Mouse (Mus musculus): ENCODE data around the gene Aagab. TPM values are rescaled to one million over a fixed set of nuclear protein-coding genes. Genes with fewer than 3 reads are reported as not detected.

Aagab gene
- polyA plus RNA-seq, 1 experiment from 2014 or later, result 15.6 TPM

DNA sequence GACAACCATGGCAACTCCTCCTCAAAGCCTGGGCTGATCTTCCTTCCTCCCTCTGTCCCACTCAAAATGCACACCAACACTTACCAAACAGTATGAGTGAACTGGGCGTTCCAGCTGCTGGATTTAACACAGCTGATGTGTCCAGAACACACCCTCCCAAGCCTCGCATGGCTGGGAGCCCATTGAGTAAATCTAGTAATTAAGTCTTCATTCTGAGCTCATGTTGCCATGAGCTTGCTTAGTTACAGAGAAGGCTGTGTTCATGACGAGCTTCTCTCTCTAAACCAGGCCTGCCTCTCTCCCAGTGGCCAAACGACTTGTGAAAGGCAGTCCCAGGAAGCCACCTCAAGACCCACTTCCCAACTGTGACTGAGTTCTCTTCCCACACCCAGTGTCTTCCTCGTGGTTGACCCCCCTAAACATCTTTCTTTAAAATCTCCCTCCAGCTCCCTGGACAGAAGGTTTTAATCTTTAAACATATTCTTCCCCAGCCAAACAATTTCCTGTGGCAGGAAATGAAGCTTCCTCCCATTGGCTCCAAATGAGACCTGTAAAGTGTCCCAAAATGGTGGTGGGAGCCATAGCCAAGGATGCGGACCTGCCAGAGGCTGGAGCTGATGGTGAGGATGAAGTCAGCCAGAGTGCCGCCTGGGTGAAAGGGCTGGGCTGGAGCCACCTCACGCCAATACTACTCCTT, 70.5 kb downstream of the Aagab start:
- ATAC-seq (ENCODE audit: insufficient read depth), result no peak
- H3K4me3 ChIP-seq (replicated peaks), result no peak overlapping the region
- WGBS (ENCODE audit: insufficient replicate concordance), result 33% methylated on average over 8 of the region's 8 CpGs
- peaks cover 8% of the 10 kb centered on the region for H3K36me3 ChIP-seq (replicated peaks)
- no peak overlapping the region for H3K4me2 ChIP-seq
- H3K9me3 ChIP-seq (replicated peaks), result no peaks in the 10 kb centered on the region
- no peak overlapping the region for H3K27ac ChIP-seq (replicated peaks)
- H3K9ac ChIP-seq, result no peak overlapping the region
- peaks cover 16% of the 10 kb centered on the region for H3K4me1 ChIP-seq (replicated peaks)
- H3K27me3 ChIP-seq, result no peaks in the 10 kb centered on the region

- peaks cover 8% of the 10 kb centered on the region for H3K36me3 ChIP-seq (replicated peaks)
- WGBS (ENCODE audit: insufficient replicate concordance), result 38% methylated on average over 3 of the region's 3 CpGs
- no peaks in the 10 kb centered on the region for H3K27me3 ChIP-seq
- no peak for ATAC-seq (ENCODE audit: insufficient read depth)
- H3K27ac ChIP-seq (replicated peaks), result no peak overlapping the region
- H3K4me3 ChIP-seq (replicated peaks), result no peak overlapping the region
- H3K9me3 ChIP-seq (replicated peaks), result no peaks in the 10 kb centered on the region
- no peak overlapping the region for H3K9ac ChIP-seq
- H3K4me1 ChIP-seq (replicated peaks), result peaks cover 19% of the 10 kb centered on the region
- H3K4me2 ChIP-seq, result no peak overlapping the region
These were observed 71.0 kb downstream of the Aagab start for GRCm38 (mm10) chr9:63673494-63673805.

DNA sequence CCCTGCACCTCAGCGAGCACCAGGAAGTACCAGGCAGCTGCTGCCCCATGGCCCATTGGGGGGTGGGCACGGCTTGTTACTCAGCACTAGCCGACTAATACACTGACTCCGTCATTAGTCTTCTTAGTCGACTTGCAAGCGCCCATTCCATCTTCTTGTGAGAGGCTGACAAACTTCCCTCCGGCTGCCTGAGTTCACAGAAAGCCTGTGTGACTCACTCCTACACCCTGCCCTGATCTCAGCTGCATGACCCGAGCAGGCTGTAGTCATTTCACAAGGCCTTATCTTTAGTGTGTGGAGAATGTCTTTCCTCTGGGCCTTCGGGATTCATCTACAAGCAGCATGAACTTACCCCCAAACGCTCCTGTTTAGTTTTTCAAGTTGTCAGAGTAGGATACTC, 72.2 kb downstream of the Aagab start:
- H3K4me3 ChIP-seq (replicated peaks), result no peak overlapping the region
- ATAC-seq (ENCODE audit: insufficient read depth), result no peak
- peaks cover 8% of the 10 kb centered on the region for H3K36me3 ChIP-seq (replicated peaks)
- 50% methylated on average over 10 of the region's 10 CpGs for WGBS (ENCODE audit: insufficient replicate concordance)
- H3K4me1 ChIP-seq (replicated peaks), result peaks cover 20% of the 10 kb centered on the region
- no peaks in the 10 kb centered on the region for H3K27me3 ChIP-seq
- H3K9ac ChIP-seq, result no peak overlapping the region
- no peak overlapping the region for H3K27ac ChIP-seq (replicated peaks)
- no peak overlapping the region for H3K4me2 ChIP-seq
- H3K9me3 ChIP-seq (replicated peaks), result no peaks in the 10 kb centered on the region

DNA sequence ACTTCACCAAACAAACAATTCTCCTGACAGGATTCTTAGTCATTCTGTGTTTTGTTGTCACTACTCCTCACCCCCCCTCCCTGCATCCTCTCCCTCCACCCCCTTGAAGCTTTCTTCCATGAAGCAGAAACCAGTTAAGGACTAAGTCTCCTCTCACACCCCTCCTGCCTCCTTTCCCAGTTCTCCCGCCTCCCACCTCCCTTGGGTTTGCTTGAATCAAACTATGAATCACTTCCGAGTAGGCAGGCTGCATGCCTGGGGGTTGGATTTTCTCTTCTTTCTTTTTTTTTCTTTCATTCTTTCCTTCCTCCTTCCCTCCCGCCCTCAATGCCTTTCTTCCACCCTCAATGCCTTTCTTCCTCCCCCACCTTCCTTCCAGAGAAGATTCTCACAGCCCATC, 75.2 kb downstream of the Aagab start:
- 53% methylated on average over 3 of the region's 3 CpGs for WGBS (ENCODE audit: insufficient replicate concordance)
- H3K4me1 ChIP-seq (replicated peaks), result peaks cover 24% of the 10 kb centered on the region
- H3K9ac ChIP-seq, result no peak overlapping the region

DNA sequence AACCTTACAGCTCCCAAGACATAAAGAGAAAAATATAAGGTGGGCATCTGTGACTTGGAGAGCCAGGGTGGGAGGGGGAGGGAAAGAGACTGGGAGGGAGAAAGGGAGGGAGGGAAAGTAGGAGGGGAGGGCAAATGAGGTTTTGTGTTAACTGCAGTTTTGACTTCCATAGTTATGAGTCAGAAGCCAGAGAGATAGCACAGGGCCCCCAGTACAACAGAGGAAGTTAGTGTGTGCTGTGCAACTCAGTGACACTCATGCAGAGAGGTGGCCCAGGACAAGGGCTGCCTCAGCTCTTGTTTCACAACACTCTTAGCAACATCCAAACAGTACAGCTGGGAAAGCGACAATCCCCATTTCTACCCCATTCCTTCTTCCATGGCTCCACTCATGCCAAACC, 75.6 kb downstream of the Aagab start:
- Histone ChIP-seq H3K4me1 (replicated peaks) (peaks cover 25% of the 10 kb centered on the region), H3K4me3 (replicated peaks) (no peak overlapping the region), H3K9ac (no peak overlapping the region), H3K36me3 (replicated peaks) (no peaks in the 10 kb centered on the region), H3K4me2 (no peak overlapping the region), H3K27me3 (no peaks in the 10 kb centered on the region), H3K9me3 (replicated peaks) (no peaks in the 10 kb centered on the region), H3K27ac (replicated peaks) (peak overlapping the region; percentile 12; the same call in 1 of the 2 replicates)
- WGBS (ENCODE audit: insufficient replicate concordance), result 63% methylated on average over 1 of the region's 1 CpGs
- 0 out of 2 replicates have a peak, but pooled peaks have one; percentile 42 for ATAC-seq (ENCODE audit: insufficient read depth)

More for the DNA sequence above, 75.2 kb downstream of the Aagab start:
- H3K27me3 ChIP-seq, result no peaks in the 10 kb centered on the region
- H3K27ac ChIP-seq (replicated peaks), result no peak overlapping the region; the same call in 1 of the 2 replicates
- H3K4me3 ChIP-seq (replicated peaks), result no peak overlapping the region
- no peaks in the 10 kb centered on the region for H3K9me3 ChIP-seq (replicated peaks)
- no peaks in the 10 kb centered on the region for H3K36me3 ChIP-seq (replicated peaks)
- H3K4me2 ChIP-seq, result no peak overlapping the region
- no peak for ATAC-seq (ENCODE audit: insufficient read depth)

DNA sequence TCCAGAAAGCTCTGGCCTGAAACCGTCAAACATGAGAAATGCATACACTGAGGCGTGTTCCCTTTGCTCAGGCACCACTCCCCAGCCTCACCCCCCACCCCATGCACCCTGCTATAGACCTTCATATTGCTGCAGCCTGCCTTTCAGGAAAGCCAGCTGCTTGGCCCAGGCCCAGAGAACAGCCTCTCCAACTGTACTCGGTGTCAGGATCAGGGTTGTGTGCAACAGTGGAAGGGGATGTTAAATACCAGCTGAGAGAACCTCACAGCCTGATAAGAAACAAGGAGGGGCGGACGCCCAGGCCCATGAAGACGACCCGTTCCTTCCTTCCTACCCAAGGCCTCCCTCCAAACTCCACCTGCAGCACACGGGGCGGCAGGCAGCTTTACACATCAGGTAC, 79.8 kb downstream of the Aagab start:
- no peak overlapping the region for H3K27ac ChIP-seq (replicated peaks)
- peaks cover 24% of the 10 kb centered on the region for H3K4me1 ChIP-seq (replicated peaks)
- WGBS (ENCODE audit: insufficient replicate concordance), result 24% methylated on average over 9 of the region's 9 CpGs
- no peak overlapping the region for H3K9ac ChIP-seq
- H3K36me3 ChIP-seq (replicated peaks), result no peaks in the 10 kb centered on the region
- no peaks in the 10 kb centered on the region for H3K9me3 ChIP-seq (replicated peaks)
- no peaks in the 10 kb centered on the region for H3K27me3 ChIP-seq
- no peak overlapping the region for H3K4me3 ChIP-seq (replicated peaks)
- no peak for ATAC-seq (ENCODE audit: insufficient read depth)
- H3K4me2 ChIP-seq, result no peak overlapping the region

DNA sequence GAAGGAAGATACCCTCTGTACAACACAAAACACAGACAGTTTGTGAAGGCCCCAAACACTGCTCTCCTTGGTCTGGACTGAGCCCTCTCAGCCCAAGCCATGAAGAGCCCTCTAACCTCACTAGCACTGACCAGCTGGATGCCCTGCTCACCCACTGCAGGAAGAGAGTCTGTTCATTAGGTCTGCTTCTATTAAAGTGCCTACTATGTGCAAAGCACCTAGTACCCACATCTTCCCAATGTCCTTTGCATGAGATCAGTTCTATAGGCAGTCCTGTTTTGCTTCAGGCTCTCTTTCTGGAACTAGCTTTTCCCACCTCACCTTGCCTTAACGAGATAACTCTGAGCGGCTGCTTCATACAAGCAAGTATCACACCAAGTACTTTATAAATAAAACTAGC, 80.5 kb downstream of the Aagab start:
- H3K4me2 ChIP-seq, result no peak overlapping the region
- ATAC-seq (ENCODE audit: insufficient read depth), result no peak
- H3K27ac ChIP-seq (replicated peaks), result no peak overlapping the region
- 82% methylated on average over 2 of the region's 2 CpGs for WGBS (ENCODE audit: insufficient replicate concordance)
- H3K27me3 ChIP-seq, result no peaks in the 10 kb centered on the region
- no peaks in the 10 kb centered on the region for H3K9me3 ChIP-seq (replicated peaks)
- H3K36me3 ChIP-seq (replicated peaks), result no peaks in the 10 kb centered on the region
- no peak overlapping the region for H3K9ac ChIP-seq
- H3K4me1 ChIP-seq (replicated peaks), result peaks cover 24% of the 10 kb centered on the region
- no peak overlapping the region for H3K4me3 ChIP-seq (replicated peaks)

DNA sequence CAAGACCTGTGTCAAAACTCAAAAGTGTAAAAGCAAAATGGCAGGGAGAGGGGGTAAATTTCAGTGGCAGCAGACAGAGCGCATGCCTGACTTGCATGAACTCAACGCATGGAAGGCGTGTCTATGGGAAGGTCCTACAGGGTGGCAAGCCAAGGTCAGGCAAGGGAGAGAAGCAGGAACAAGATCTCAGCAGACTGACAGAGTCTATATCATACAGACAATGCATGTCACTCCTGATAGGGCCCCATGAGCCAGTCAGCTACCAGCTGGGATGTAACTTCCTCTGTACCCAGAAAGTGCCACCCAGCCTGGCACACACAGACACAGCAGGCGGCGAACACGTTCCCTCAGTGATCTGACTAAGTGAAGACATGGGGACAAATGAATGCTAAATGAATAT, 81.8 kb downstream of the Aagab start:
- H3K27me3 ChIP-seq, result no peaks in the 10 kb centered on the region
- 63% methylated on average over 6 of the region's 6 CpGs for WGBS (ENCODE audit: insufficient replicate concordance)
- no peaks in the 10 kb centered on the region for H3K9me3 ChIP-seq (replicated peaks)
- no peak overlapping the region for H3K27ac ChIP-seq (replicated peaks)
- no peak overlapping the region for H3K4me2 ChIP-seq
- no peak overlapping the region for H3K4me3 ChIP-seq (replicated peaks)
- peaks cover 20% of the 10 kb centered on the region for H3K4me1 ChIP-seq (replicated peaks)
- no peak overlapping the region for H3K9ac ChIP-seq
- no peaks in the 10 kb centered on the region for H3K36me3 ChIP-seq (replicated peaks)
- no peak for ATAC-seq (ENCODE audit: insufficient read depth)

GRCm38 (mm10) chr9:63685352-63685751, 82.9 kb downstream of the Aagab start:
- H3K4me1 ChIP-seq (replicated peaks), result peaks cover 20% of the 10 kb centered on the region
- no peak overlapping the region for H3K4me3 ChIP-seq (replicated peaks)
- ATAC-seq (ENCODE audit: insufficient read depth), result no peak
- H3K27ac ChIP-seq (replicated peaks), result no peak overlapping the region
- H3K4me2 ChIP-seq, result no peak overlapping the region
- H3K27me3 ChIP-seq, result no peaks in the 10 kb centered on the region
- 72% methylated on average over 5 of the region's 5 CpGs for WGBS (ENCODE audit: insufficient replicate concordance)
- no peaks in the 10 kb centered on the region for H3K36me3 ChIP-seq (replicated peaks)
- no peaks in the 10 kb centered on the region for H3K9me3 ChIP-seq (replicated peaks)
- no peak overlapping the region for H3K9ac ChIP-seq

DNA sequence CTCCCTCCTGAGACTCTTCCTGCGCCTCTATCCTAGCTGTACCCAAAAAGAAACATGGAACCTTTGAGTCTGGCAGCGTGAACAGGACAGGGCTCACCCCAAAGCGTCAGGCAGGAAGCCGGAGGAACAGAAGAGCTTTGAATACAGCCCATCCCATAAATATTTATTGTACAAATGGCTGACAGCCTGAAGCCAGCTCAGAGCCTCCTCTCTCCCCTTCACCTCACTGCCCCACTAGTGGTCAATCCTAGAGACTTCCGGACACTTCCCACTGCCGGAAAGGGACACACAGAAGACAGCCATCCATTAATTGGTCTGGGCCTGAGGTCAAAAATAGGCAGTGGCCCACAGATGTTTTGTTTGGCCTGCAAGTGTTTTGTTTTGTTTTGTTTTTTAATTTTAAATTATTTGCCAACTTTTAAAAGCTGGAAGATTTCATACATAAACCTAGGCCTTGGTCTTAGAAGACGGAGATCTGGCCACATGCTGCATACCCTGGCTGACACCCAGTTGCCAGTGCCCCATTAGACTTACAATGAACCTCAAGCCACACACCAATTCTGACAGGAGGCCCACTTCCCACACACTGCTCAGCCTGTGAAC, 85.1 kb downstream of the Aagab start:
- H3K36me3 ChIP-seq (replicated peaks), result no peaks in the 10 kb centered on the region
- H3K4me2 ChIP-seq, result no peak overlapping the region
- no peak overlapping the region for H3K4me3 ChIP-seq (replicated peaks)
- H3K27me3 ChIP-seq, result no peaks in the 10 kb centered on the region
- peaks cover 18% of the 10 kb centered on the region for H3K4me1 ChIP-seq (replicated peaks)
- H3K9ac ChIP-seq, result no peak overlapping the region
- H3K27ac ChIP-seq (replicated peaks), result no peak overlapping the region
- no peaks in the 10 kb centered on the region for H3K9me3 ChIP-seq (replicated peaks)
- WGBS (ENCODE audit: insufficient replicate concordance), result 76% methylated on average over 7 of the region's 7 CpGs
- no peak for ATAC-seq (ENCODE audit: insufficient read depth)

DNA sequence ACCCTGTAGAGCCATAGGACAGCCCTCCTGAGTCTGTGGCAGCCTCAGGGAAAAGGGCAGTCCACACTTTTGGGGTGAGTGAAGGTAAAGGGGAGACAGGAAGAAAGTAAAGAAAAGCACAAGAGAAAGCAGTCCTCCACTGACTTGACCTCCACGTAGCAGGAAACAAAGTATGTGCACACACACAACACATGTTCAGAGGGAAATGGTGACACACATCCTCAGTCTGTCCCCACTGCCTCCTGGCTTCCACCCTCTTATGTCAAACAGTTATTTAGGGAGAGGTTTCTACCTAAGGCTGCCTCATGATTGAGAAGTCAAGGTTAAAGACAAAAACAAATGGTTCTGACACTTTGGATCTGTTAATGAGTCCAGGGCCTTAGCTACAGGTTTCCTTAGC, 88.1 kb downstream of the Aagab start:
- 52% methylated on average over 1 of the region's 1 CpGs for WGBS (ENCODE audit: insufficient replicate concordance)
- no peak for ATAC-seq (ENCODE audit: insufficient read depth)
- Histone ChIP-seq H3K36me3 (replicated peaks) (no peaks in the 10 kb centered on the region), H3K9ac (no peak overlapping the region), H3K27ac (replicated peaks) (no peak overlapping the region), H3K4me2 (no peak overlapping the region), H3K4me3 (replicated peaks) (no peak overlapping the region), H3K27me3 (no peaks in the 10 kb centered on the region), H3K4me1 (replicated peaks) (peaks cover 6% of the 10 kb centered on the region; the same call in 1 of the 2 replicates), H3K9me3 (replicated peaks) (no peaks in the 10 kb centered on the region)

- H3K4me2 ChIP-seq, result no peak overlapping the region
These were observed 89.5 kb downstream of the Aagab start for GRCm38 (mm10) chr9:63691960-63692359.

More at GRCm38 (mm10) chr9:63691960-63692359, 89.5 kb downstream of the Aagab start:
- Histone ChIP-seq H3K27ac (replicated peaks) (no peak overlapping the region), H3K9me3 (replicated peaks) (no peaks in the 10 kb centered on the region), H3K27me3 (no peaks in the 10 kb centered on the region), H3K4me1 (replicated peaks) (peaks cover 17% of the 10 kb centered on the region), H3K9ac (no peak overlapping the region), H3K36me3 (replicated peaks) (no peaks in the 10 kb centered on the region), H3K4me3 (replicated peaks) (no peak overlapping the region)
- 46% methylated on average over 2 of the region's 2 CpGs for WGBS (ENCODE audit: insufficient replicate concordance)
- no peak for ATAC-seq (ENCODE audit: insufficient read depth)
